Mouse (Mus musculus): Measurements from ENCODE around the gene Ssbp3. TPM values are rescaled to one million over a fixed set of nuclear protein-coding genes. Genes with fewer than 3 reads are reported as not detected.

The Ssbp3 gene
- polyA plus RNA-seq (2015; fragmentation: Nextera tagmentation; extraction: Ambion mirVana): 90.3 and 90.4 TPM in 2 replicates

- peak within 1 kb of the TSS; percentile 99 for H3K27ac ChIP-seq
- peak; percentile 24 for ATAC-seq (ENCODE audit: borderline replicate concordance, extremely low read depth, low FRiP score, low TSS enrichment)
- H3K27me3 ChIP-seq: no peaks in the 10 kb centered on the region
- no peaks in the 10 kb centered on the region for H3K9me3 ChIP-seq
- peaks cover 7% of the 10 kb centered on the region; the same call in 1 of the 2 replicates for H3K36me3 ChIP-seq
- WGBS: under 1% methylated on average over 47 of the region's 51 CpGs
- peak within 1 kb of the TSS; percentile 89 for H3K9ac ChIP-seq
- H3K4me1 ChIP-seq: peaks cover 62% of the 10 kb centered on the region
- H3K4me3 ChIP-seq: peak within 1 kb of the TSS; percentile 82
- H3K4me2 ChIP-seq: peak within 1 kb of the TSS; percentile 88
Observed at GRCm38 (mm10) chr4:106910201-106911172, at the start of gene Ssbp3. Gene Ssbp3 (plus strand): TSS chr4:106910701.

GRCm38 (mm10) chr4:106861871-106862270, 48.6 kb upstream of the Ssbp3 start:
- no peak for ATAC-seq (ENCODE audit: borderline replicate concordance, extremely low read depth, low FRiP score, low TSS enrichment)
- peak overlapping the region; percentile 51 for H3K27ac ChIP-seq
- WGBS: 51% methylated on average over 8 of the region's 8 CpGs

GRCm38 (mm10) chr4:106862317-106862716, 48.2 kb upstream of the Ssbp3 start:
- no peak overlapping the region for H3K4me3 ChIP-seq
- 23% methylated on average over 7 of the region's 7 CpGs for WGBS
- peaks cover 64% of the 10 kb centered on the region for H3K4me1 ChIP-seq
- no peak overlapping the region; the same call in 1 of the 2 replicates for H3K4me2 ChIP-seq
- peak overlapping the region; percentile 51 for H3K27ac ChIP-seq
- H3K9ac ChIP-seq: no peak overlapping the region
- no peak for ATAC-seq (ENCODE audit: borderline replicate concordance, extremely low read depth, low FRiP score, low TSS enrichment)
- H3K27me3 ChIP-seq: no peaks in the 10 kb centered on the region
- H3K36me3 ChIP-seq: no peaks in the 10 kb centered on the region
- H3K9me3 ChIP-seq: no peaks in the 10 kb centered on the region

More at GRCm38 (mm10) chr4:106861871-106862270, 48.6 kb upstream of the Ssbp3 start:
- Histone ChIP-seq H3K9me3 (no peaks in the 10 kb centered on the region), H3K4me1 (peaks cover 59% of the 10 kb centered on the region), H3K4me3 (no peak overlapping the region), H3K36me3 (no peaks in the 10 kb centered on the region), H3K27me3 (no peaks in the 10 kb centered on the region), H3K9ac (no peak overlapping the region), H3K4me2 (no peak overlapping the region; the same call in 1 of the 2 replicates)

GRCm38 (mm10) chr4:106862767-106863370, 47.6 kb upstream of the Ssbp3 start:
- no peak for ATAC-seq (ENCODE audit: borderline replicate concordance, extremely low read depth, low FRiP score, low TSS enrichment)
- no peak overlapping the region for H3K4me3 ChIP-seq
- H3K9ac ChIP-seq: no peak overlapping the region
- H3K4me2 ChIP-seq: no peak overlapping the region
- H3K36me3 ChIP-seq: no peaks in the 10 kb centered on the region
- H3K27ac ChIP-seq: peak overlapping the region; percentile 51
- no peaks in the 10 kb centered on the region for H3K9me3 ChIP-seq
- 47% methylated on average over 3 of the region's 3 CpGs for WGBS
- H3K4me1 ChIP-seq: peaks cover 67% of the 10 kb centered on the region
- no peaks in the 10 kb centered on the region for H3K27me3 ChIP-seq

- peaks cover 72% of the 10 kb centered on the region for H3K4me1 ChIP-seq
- no peaks in the 10 kb centered on the region for H3K9me3 ChIP-seq
- peak overlapping the region; percentile 12 for H3K4me2 ChIP-seq
- no peak overlapping the region for H3K4me3 ChIP-seq
- H3K36me3 ChIP-seq: no peaks in the 10 kb centered on the region
- 0 out of 2 replicates have a peak, but pooled peaks have one; percentile 13 for ATAC-seq (ENCODE audit: borderline replicate concordance, extremely low read depth, low FRiP score, low TSS enrichment)
- peak overlapping the region; percentile 89 for H3K27ac ChIP-seq
- peak overlapping the region; percentile 25 for H3K9ac ChIP-seq
- no peaks in the 10 kb centered on the region for H3K27me3 ChIP-seq
- WGBS: 4% methylated on average over 19 of the region's 19 CpGs
Observed at GRCm38 (mm10) chr4:106865415-106866110, 44.9 kb upstream of the Ssbp3 start.

GRCm38 (mm10) chr4:106866381-106866780, 44.1 kb upstream of the Ssbp3 start:
- Histone ChIP-seq H3K27me3 (no peaks in the 10 kb centered on the region), H3K36me3 (no peaks in the 10 kb centered on the region), H3K4me3 (no peak overlapping the region), H3K27ac (peak overlapping the region; percentile 89), H3K9ac (no peak overlapping the region), H3K4me1 (peaks cover 68% of the 10 kb centered on the region), H3K9me3 (no peaks in the 10 kb centered on the region), H3K4me2 (no peak overlapping the region)
- ATAC-seq (ENCODE audit: borderline replicate concordance, extremely low read depth, low FRiP score, low TSS enrichment): 0 out of 2 replicates have a peak, but pooled peaks have one; percentile 0
- 46% methylated on average over 5 of the region's 5 CpGs for WGBS

GRCm38 (mm10) chr4:106866845-106867244, 43.7 kb upstream of the Ssbp3 start:
- peak overlapping the region; percentile 89 for H3K27ac ChIP-seq
- no peaks in the 10 kb centered on the region for H3K27me3 ChIP-seq
- ATAC-seq (ENCODE audit: borderline replicate concordance, extremely low read depth, low FRiP score, low TSS enrichment): peak; percentile 81
- H3K4me1 ChIP-seq: peaks cover 65% of the 10 kb centered on the region
- no peak overlapping the region for H3K4me3 ChIP-seq
- H3K9me3 ChIP-seq: no peaks in the 10 kb centered on the region
- WGBS: 8% methylated on average over 7 of the region's 7 CpGs
- peak overlapping the region; percentile 7; the same call in 1 of the 2 replicates for H3K9ac ChIP-seq
- peak overlapping the region; percentile 23; the same call in 1 of the 2 replicates for H3K4me2 ChIP-seq
- H3K36me3 ChIP-seq: no peaks in the 10 kb centered on the region

- H3K36me3 ChIP-seq: no peaks in the 10 kb centered on the region
- 33% methylated on average over 12 of the region's 12 CpGs for WGBS
- H3K9me3 ChIP-seq: no peaks in the 10 kb centered on the region
- ATAC-seq (ENCODE audit: borderline replicate concordance, extremely low read depth, low FRiP score, low TSS enrichment): no peak
- H3K27ac ChIP-seq: no peak overlapping the region
- H3K4me1 ChIP-seq: peaks cover 45% of the 10 kb centered on the region
- no peaks in the 10 kb centered on the region for H3K27me3 ChIP-seq
- H3K9ac ChIP-seq: no peak overlapping the region
- no peak overlapping the region for H3K4me3 ChIP-seq
- H3K4me2 ChIP-seq: no peak overlapping the region
Observed at GRCm38 (mm10) chr4:106868737-106869438, 41.6 kb upstream of the Ssbp3 start.

- Histone ChIP-seq H3K36me3 (no peaks in the 10 kb centered on the region), H3K27ac (no peak overlapping the region), H3K9ac (no peak overlapping the region), H3K4me2 (no peak overlapping the region), H3K9me3 (no peaks in the 10 kb centered on the region), H3K27me3 (no peaks in the 10 kb centered on the region), H3K4me1 (peaks cover 44% of the 10 kb centered on the region), H3K4me3 (no peak overlapping the region)
- ATAC-seq (ENCODE audit: borderline replicate concordance, extremely low read depth, low FRiP score, low TSS enrichment): no peak
- 57% methylated on average over 3 of the region's 3 CpGs for WGBS
Observed at GRCm38 (mm10) chr4:106869539-106869951, 41.0 kb upstream of the Ssbp3 start.

GRCm38 (mm10) chr4:106870556-106870955, 39.9 kb upstream of the Ssbp3 start:
- 56% methylated on average over 2 of the region's 2 CpGs for WGBS
- ATAC-seq (ENCODE audit: borderline replicate concordance, extremely low read depth, low FRiP score, low TSS enrichment): no peak

GRCm38 (mm10) chr4:106874501-106874900, 36.0 kb upstream of the Ssbp3 start:
- 86% methylated on average over 7 of the region's 7 CpGs for WGBS
- ATAC-seq (ENCODE audit: borderline replicate concordance, extremely low read depth, low FRiP score, low TSS enrichment): no peak
- Histone ChIP-seq H3K4me1 (peaks cover 4% of the 10 kb centered on the region; the same call in 1 of the 2 replicates), H3K9ac (no peak overlapping the region), H3K9me3 (no peaks in the 10 kb centered on the region), H3K4me3 (no peak overlapping the region), H3K27ac (no peak overlapping the region), H3K4me2 (no peak overlapping the region), H3K27me3 (no peaks in the 10 kb centered on the region), H3K36me3 (no peaks in the 10 kb centered on the region)

More at GRCm38 (mm10) chr4:106870556-106870955, 39.9 kb upstream of the Ssbp3 start:
- no peak overlapping the region for H3K4me2 ChIP-seq
- H3K36me3 ChIP-seq: no peaks in the 10 kb centered on the region
- no peak overlapping the region for H3K9ac ChIP-seq
- no peak overlapping the region for H3K27ac ChIP-seq
- peaks cover 35% of the 10 kb centered on the region for H3K4me1 ChIP-seq
- no peak overlapping the region for H3K4me3 ChIP-seq
- H3K9me3 ChIP-seq: no peaks in the 10 kb centered on the region
- no peaks in the 10 kb centered on the region for H3K27me3 ChIP-seq
